Mouse (Mus musculus): ENCODE data around the gene Surf2.

Surf2 gene

DNA sequence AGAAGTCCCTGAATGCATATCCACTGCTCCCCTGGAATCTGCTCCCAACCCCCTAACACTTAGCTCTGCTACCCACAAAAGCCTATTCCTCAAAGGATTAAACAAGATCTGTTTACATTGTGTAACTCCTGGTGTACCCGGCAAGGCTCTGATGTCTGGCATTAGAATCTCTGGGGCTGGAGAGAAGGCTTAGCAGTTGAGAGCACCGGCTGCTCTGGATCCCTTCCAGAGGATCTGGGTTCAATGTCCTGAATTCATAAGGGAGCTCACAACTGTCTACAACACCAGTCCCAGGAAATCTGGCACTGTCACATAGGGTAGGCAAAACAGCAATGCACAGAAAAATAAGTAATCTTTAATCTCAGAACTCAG is 41.3 kb downstream of the Surf2 start:
- no peak for DNase-seq (ENCODE audit: low read depth, low spot score)

DNA sequence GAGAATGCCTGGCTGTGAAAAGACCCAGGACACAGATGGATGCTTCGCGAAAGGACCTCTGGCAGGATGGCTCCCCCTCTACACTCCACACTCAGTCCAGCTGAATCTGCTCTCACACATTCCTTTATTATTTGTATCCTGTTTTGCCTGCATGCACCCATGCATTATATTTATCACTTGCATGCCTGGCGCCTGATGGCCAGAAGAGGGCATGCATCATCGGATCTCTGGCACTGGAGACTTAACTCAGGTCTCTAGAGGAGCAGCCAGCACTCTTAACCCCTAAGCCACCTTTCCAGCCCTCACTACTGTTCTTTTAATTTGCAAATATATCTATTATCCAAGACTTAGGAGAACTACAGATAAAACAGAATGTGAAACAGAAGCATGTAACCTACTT is 44.6 kb downstream of the Surf2 start:
- peak; percentile 17 for DNase-seq (ENCODE audit: low read depth, low spot score)

DNA sequence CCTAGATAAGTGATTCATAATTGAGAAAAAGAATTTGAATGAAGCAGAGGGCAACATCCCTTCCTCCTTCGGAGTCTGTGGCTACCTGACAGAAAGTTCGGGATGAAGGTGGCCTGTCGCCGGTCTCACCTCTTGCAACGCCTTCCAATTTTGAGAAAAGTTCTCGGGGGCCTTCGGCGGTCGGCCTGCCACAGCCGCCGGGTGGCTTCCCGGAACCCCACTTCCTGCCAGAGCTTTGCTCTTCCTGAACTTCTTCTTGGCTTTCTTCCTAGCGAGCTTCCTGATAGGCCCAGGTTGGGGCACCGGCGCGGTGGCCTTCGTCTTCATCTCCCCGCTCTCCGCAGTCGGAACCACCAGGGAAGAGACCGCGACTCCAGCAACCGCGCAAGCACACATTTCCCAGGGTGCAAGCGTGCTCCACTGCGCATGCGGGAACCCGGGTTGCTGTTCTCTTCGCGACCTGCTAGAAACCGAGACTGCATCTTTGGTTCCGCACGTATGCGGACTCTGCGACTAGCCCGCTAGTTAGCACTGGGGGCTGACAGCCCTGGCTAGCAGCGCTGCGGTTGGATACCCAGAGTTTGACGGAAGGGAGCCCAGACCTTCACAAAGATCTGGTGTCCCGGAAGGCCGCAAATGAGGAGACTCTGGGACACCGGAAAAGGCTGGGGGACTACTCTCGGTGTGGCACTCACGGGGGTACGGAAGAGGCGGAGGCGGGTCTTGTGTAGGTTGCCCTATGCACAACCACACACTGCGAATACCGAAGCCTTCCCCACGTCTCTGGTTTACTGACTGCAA is 48.0 kb downstream of the Surf2 start, which contains the start of gene Rexo4:
TSS of gene Rexo4 (minus strand) at position 464 of the 801 bp plus-strand sequence.
- peak; percentile 96 for DNase-seq (ENCODE audit: low read depth, low spot score)

DNA sequence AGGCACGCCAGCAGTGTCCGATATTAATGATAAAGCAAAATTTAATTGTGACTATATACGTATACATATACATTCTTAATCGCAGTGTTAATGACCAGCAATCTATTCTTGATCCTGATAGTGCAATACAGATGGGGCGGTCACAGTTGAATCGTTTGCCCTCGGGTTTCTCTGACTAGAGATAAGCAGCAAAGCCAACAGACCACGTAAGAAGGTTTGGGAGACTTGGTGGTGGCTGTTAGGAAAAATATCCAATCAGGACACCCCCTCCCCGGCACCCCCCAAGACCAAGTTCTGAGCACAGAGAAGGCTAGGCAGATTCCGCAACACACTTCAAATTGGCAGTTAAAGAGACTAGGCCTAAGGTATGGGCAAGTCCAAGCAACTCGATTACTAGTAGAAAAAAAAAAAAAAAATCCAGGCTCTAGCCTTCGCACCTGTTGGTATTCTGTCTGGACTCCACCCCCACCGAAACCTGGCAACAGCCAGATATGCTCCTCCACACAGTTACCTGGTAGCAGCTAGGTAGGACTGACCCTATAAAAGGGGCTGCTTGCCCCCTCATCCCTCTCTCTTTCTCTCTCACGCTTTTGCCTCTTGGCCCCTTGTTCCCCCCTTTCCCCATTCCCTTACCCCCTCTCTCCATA is 48.7 kb downstream of the Surf2 start:
- DNase-seq (ENCODE audit: low read depth, low spot score): no peak

DNA sequence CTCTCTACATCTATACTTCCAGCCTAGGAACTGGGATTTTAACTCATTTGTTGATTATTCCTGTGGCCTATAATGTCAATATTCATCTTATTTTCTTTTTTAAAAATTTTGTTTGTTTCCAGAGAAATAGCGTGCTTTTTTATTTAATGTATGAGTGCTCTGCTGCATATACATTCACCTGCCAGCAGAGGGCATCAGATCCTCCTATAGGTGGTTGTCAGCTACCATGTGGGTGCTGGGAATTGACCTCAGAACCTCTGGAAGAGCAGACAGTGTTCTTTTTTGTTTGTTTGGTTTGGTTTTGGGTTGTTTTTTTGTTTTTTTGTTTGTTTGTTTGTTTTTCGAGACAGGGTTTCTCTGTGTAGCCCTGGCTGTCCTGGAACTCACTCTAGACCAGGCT is 51.1 kb downstream of the Surf2 start:
- peak; percentile 43 for DNase-seq (ENCODE audit: low read depth, low spot score)

Data from CD4-positive, CD25-positive, alpha-beta regulatory T cell, adult 2 months (primary cell).